Mouse (Mus musculus) erythroblast, embryonic 14.5 days (primary cell): ENCODE measurements around the gene Add2. TPM values are rescaled to one million over a fixed set of nuclear protein-coding genes. Genes with fewer than 3 reads are reported as not detected.

Experiments
- H3K27me3 ChIP-seq: 2 replicates; pipeline ENCODE4 v1.6.1; 2012; ENCODE audit warnings: inconsistent platforms; ENCODE audit not compliant: control insufficient read depth
- H3K36me3 ChIP-seq: 2 replicates; pipeline ENCODE4 v1.6.1; 2012; ENCODE audit warnings: mild to moderate bottlenecking, inconsistent platforms; ENCODE audit not compliant: control insufficient read depth
- H3K4me1 ChIP-seq: 2 replicates; pipeline ENCODE4 v1.6.1; 2012; ENCODE audit warnings: inconsistent platforms; ENCODE audit not compliant: control insufficient read depth
- H3K4me3 ChIP-seq: replicated peaks from 2 replicates; pipeline ENCODE3; 2012; ENCODE audit warnings: moderate library complexity, mild to moderate bottlenecking, inconsistent platforms
- H3K9me3 ChIP-seq: 2 replicates; pipeline ENCODE4 v1.6.1; 2012; ENCODE audit warnings: low read length, inconsistent platforms, mixed read lengths; ENCODE audit not compliant: control insufficient read depth
- GATA1 ChIP-seq: IDR thresholded peaks from 2 replicates; pipeline ENCODE4 v1.6.1; 2012; ENCODE audit warnings: low read length, inconsistent platforms, mixed read lengths
- TAL1 ChIP-seq: IDR thresholded peaks from 3 replicates; pipeline ENCODE4 v1.6.1; 2012; ENCODE audit warnings: low read length, inconsistent platforms, mixed read lengths
- polyA plus RNA-seq: library from polyadenylated mRNA; stranded (reverse); fragments of >175 nt; gene quantifications from 2 replicates; pipeline ENCODE4 v1.2.3, GENCODE M21; 2012

Gene Add2
- polyA plus RNA-seq, 1 experiment = 39.0 TPM

GRCm38 (mm10) chr6:86038901-86039300 is 10.4 kb downstream of the Add2 start:
- H3K9me3 ChIP-seq = no peaks in the 10 kb centered on the region
- peaks cover 14% of the 10 kb centered on the region for H3K27me3 ChIP-seq
- no peaks in the 10 kb centered on the region for H3K36me3 ChIP-seq
- TF ChIP-seq TAL1 = no peak
- no peak for TF ChIP-seq GATA1
- no peak overlapping the region for H3K4me3 ChIP-seq
- H3K4me1 ChIP-seq = no peaks in the 10 kb centered on the region

GRCm38 (mm10) chr6:86040140-86040539 is 11.7 kb downstream of the Add2 start:
- H3K36me3 ChIP-seq = no peaks in the 10 kb centered on the region
- peaks cover 14% of the 10 kb centered on the region for H3K27me3 ChIP-seq
- TF ChIP-seq GATA1 (no peak), TAL1 (no peak)
- no peak overlapping the region for H3K4me3 ChIP-seq
- H3K4me1 ChIP-seq = no peaks in the 10 kb centered on the region
- H3K9me3 ChIP-seq = no peaks in the 10 kb centered on the region

- Histone ChIP-seq H3K27me3 (peaks cover 4% of the 10 kb centered on the region; the same call in 1 of the 2 replicates), H3K4me1 (peaks cover 20% of the 10 kb centered on the region), H3K9me3 (no peaks in the 10 kb centered on the region), H3K36me3 (no peaks in the 10 kb centered on the region), H3K4me3 (no peak overlapping the region)
- TF ChIP-seq TAL1 = no peak
- TF ChIP-seq GATA1 = no peak
These were observed 19.0 kb downstream of the Add2 start for GRCm38 (mm10) chr6:86047510-86047909.

GRCm38 (mm10) chr6:86048509-86048908 is 20.0 kb downstream of the Add2 start:
- H3K27me3 ChIP-seq = peaks cover 6% of the 10 kb centered on the region; the same call in 1 of the 2 replicates
- no peaks in the 10 kb centered on the region for H3K9me3 ChIP-seq
- no peaks in the 10 kb centered on the region for H3K36me3 ChIP-seq
- TF ChIP-seq TAL1 (no peak), GATA1 (no peak)
- H3K4me3 ChIP-seq = no peak overlapping the region
- H3K4me1 ChIP-seq = peaks cover 28% of the 10 kb centered on the region

GRCm38 (mm10) chr6:86050586-86051268 is 22.2 kb downstream of the Add2 start:
- H3K27me3 ChIP-seq = peaks cover 6% of the 10 kb centered on the region; the same call in 1 of the 2 replicates
- H3K4me3 ChIP-seq = no peak overlapping the region
- H3K9me3 ChIP-seq = no peaks in the 10 kb centered on the region
- TF ChIP-seq GATA1 (no peak), TAL1 (no peak)
- no peaks in the 10 kb centered on the region for H3K36me3 ChIP-seq
- peaks cover 36% of the 10 kb centered on the region for H3K4me1 ChIP-seq

- Histone ChIP-seq H3K4me1 (peaks cover 36% of the 10 kb centered on the region), H3K27me3 (peaks cover 8% of the 10 kb centered on the region), H3K4me3 (no peak overlapping the region), H3K9me3 (no peaks in the 10 kb centered on the region), H3K36me3 (no peaks in the 10 kb centered on the region)
- TF ChIP-seq TAL1 = no peak
- no peak for TF ChIP-seq GATA1
These were observed 23.6 kb downstream of the Add2 start for GRCm38 (mm10) chr6:86052032-86052459.

GRCm38 (mm10) chr6:86052556-86052955 is 24.1 kb downstream of the Add2 start:
- no peak for TF ChIP-seq GATA1
- no peak for TF ChIP-seq TAL1
- H3K4me3 ChIP-seq = no peak overlapping the region
- H3K4me1 ChIP-seq = peaks cover 36% of the 10 kb centered on the region
- H3K27me3 ChIP-seq = peaks cover 13% of the 10 kb centered on the region
- no peaks in the 10 kb centered on the region for H3K36me3 ChIP-seq
- no peaks in the 10 kb centered on the region for H3K9me3 ChIP-seq

- no peaks in the 10 kb centered on the region for H3K36me3 ChIP-seq
- peaks cover 16% of the 10 kb centered on the region for H3K27me3 ChIP-seq
- no peaks in the 10 kb centered on the region for H3K9me3 ChIP-seq
- H3K4me1 ChIP-seq = peaks cover 36% of the 10 kb centered on the region
- TF ChIP-seq TAL1 (no peak), GATA1 (no peak)
- H3K4me3 ChIP-seq = no peak overlapping the region
These were observed 24.6 kb downstream of the Add2 start for GRCm38 (mm10) chr6:86053099-86053498.

- Histone ChIP-seq H3K9me3 (no peaks in the 10 kb centered on the region), H3K4me3 (no peak overlapping the region), H3K27me3 (peaks cover 16% of the 10 kb centered on the region), H3K36me3 (no peaks in the 10 kb centered on the region), H3K4me1 (peaks cover 36% of the 10 kb centered on the region)
- no peak for TF ChIP-seq TAL1
- no peak for TF ChIP-seq GATA1
These were observed 25.1 kb downstream of the Add2 start for GRCm38 (mm10) chr6:86053594-86053993.

GRCm38 (mm10) chr6:86058475-86058874 is 30.0 kb downstream of the Add2 start:
- Histone ChIP-seq H3K9me3 (no peaks in the 10 kb centered on the region), H3K36me3 (no peaks in the 10 kb centered on the region), H3K27me3 (peaks cover 21% of the 10 kb centered on the region), H3K4me3 (no peak overlapping the region), H3K4me1 (peaks cover 9% of the 10 kb centered on the region)
- TF ChIP-seq GATA1 (no peak), TAL1 (no peak)
